Mouse (Mus musculus) olfactory bulb, adult 2 months (tissue): ENCODE results near the gene Camta2. TPM values are rescaled to one million over a fixed set of nuclear protein-coding genes. Genes with fewer than 3 reads are reported as not detected.
A peak's percentile ranks its signal among the peaks of the same experiment; 100 is the strongest.

Experiments
- H3K27ac ChIP-seq: fragments of 200-500 bp; 2 replicates; pipeline ENCODE4 v1.5.1; 2012; ENCODE audit warnings: low read depth, low read length; ENCODE audit not compliant: insufficient read depth
- H3K4me1 ChIP-seq: fragments of 200-500 bp; 2 replicates; pipeline ENCODE4 v1.6.1; 2012; ENCODE audit warnings: low read length; ENCODE audit not compliant: control insufficient read depth, insufficient read depth
- H3K4me3 ChIP-seq: fragments of 200-500 bp; 2 replicates; pipeline ENCODE4 v1.5.1; 2012; ENCODE audit warnings: mild to moderate bottlenecking, low read depth, low read length, moderate library complexity; ENCODE audit not compliant: insufficient read depth
- CTCF ChIP-seq: fragments of 200-500 bp; IDR thresholded peaks from 2 replicates; pipeline ENCODE4 v1.5.1; 2012; ENCODE audit warnings: low read depth, mild to moderate bottlenecking, low read length, moderate library complexity; ENCODE audit not compliant: insufficient read depth
- POLR2A ChIP-seq: fragments of 200-500 bp; IDR thresholded peaks from 2 replicates; pipeline ENCODE4 v1.6.1; 2012; ENCODE audit warnings: mild to moderate bottlenecking, low read depth, low read length, moderate library complexity; ENCODE audit not compliant: insufficient read depth
- WGBS: fragments of 180-500 bp; shearing (Covaris S2); methylation state at CpG from one replicate; pipeline ENCODE4 v1.1.7; 2018; 5-methylcytosine and 5-hydroxymethylcytosine counted together
- polyA plus RNA-seq: library from polyadenylated mRNA; stranded (reverse); fragments of >200 nt; gene quantifications from 2 replicates; pipeline ENCODE4 v1.2.4, GENCODE M21; 2012; ENCODE audit warnings: low replicate concordance; ENCODE audit not compliant: missing spikeins, insufficient read depth, insufficient read length

Gene Camta2
- polyA plus RNA-seq, 1 experiment: not detected

DNA sequence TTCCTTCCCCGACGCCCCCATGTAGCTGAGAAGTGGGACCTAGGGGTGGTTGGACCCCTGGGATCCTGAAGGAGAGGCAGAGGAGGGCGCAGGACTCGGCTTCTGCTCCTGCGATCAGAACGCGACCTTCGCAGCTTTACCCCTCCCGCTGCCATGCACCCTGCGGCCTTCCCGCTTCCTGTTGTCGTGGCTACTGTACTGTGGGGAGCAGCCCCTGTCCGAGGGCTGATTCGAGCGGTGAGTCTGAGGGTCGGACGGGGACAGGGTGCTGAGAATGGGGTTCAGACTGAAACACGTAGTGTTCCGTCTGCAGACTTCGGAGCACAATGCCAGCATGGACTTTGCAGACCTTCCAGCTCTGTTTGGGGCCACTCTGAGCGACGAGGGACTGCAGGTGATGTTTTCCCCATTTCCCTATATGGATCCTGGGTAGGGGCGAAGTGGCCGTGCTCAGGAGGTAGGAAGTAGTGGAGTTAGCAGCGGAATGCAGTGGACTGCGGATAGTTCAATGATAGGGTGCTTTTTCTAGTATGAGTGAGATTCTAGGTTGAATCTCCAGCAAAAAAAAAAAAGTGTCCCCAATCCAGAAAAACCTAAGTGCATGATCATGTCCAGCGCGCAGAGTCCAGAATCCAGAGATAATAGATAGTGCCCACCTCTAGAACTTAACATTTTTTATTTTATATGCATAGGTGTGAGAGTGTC is 40.0 kb downstream of the Camta2 start:
- H3K4me3 ChIP-seq: peak overlapping the region; percentile 87
- peaks cover 22% of the 10 kb centered on the region for H3K4me1 ChIP-seq
- peak overlapping the region; percentile 93 for H3K27ac ChIP-seq
- WGBS: 4% methylated on average over 28 of the region's 28 CpGs
- TF ChIP-seq POLR2A (no peak), CTCF (no peak)

GRCm38 (mm10) chr11:70646691-70647650 is 40.9 kb downstream of the Camta2 start, which contains the start of the genes Rnf167 and Slc25a11:
Rnf167 (plus strand) TSS chr11:70647235.
Slc25a11 (minus strand) TSS chr11:70647479.
- WGBS: under 1% methylated on average over 63 of the region's 63 CpGs
- peak; percentile 94 for TF ChIP-seq POLR2A
- no peak for TF ChIP-seq CTCF
- H3K27ac ChIP-seq: peak within 1 kb of the TSS; percentile 93
- peak within 1 kb of the TSS; percentile 90 for H3K4me3 ChIP-seq
- peaks cover 18% of the 10 kb centered on the region for H3K4me1 ChIP-seq

DNA sequence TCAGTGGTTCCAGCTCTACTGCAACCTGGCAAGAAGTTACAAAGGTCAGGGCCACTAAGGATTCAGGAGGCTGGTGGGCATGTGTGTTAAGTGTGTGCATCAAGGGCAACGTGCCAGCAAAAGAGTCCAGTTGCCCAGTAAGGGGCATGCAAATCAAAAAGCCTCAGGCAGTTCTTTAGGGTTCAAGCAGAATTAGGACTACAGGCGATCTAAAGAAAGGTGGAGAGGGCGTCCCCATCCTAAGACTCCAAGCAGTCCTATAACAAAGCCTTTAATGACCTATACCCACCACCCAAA is 41.7 kb downstream of the Camta2 start:
- peak overlapping the region; percentile 90 for H3K4me3 ChIP-seq
- H3K27ac ChIP-seq: peak overlapping the region; percentile 84
- 1% methylated on average over 3 of the region's 3 CpGs for WGBS
- TF ChIP-seq CTCF: no peak
- no peak for TF ChIP-seq POLR2A
- H3K4me1 ChIP-seq: peaks cover 16% of the 10 kb centered on the region

GRCm38 (mm10) chr11:70645461-70646258 is 42.2 kb downstream of the Camta2 start:
- 0 out of 2 replicates have a peak overlapping the region, but pooled peaks have one; percentile 84 for H3K27ac ChIP-seq
- peaks cover 16% of the 10 kb centered on the region for H3K4me1 ChIP-seq
- H3K4me3 ChIP-seq: peak overlapping the region; percentile 90
- TF ChIP-seq CTCF (no peak), POLR2A (no peak)
- 81% methylated on average over 12 of the region's 12 CpGs for WGBS

DNA sequence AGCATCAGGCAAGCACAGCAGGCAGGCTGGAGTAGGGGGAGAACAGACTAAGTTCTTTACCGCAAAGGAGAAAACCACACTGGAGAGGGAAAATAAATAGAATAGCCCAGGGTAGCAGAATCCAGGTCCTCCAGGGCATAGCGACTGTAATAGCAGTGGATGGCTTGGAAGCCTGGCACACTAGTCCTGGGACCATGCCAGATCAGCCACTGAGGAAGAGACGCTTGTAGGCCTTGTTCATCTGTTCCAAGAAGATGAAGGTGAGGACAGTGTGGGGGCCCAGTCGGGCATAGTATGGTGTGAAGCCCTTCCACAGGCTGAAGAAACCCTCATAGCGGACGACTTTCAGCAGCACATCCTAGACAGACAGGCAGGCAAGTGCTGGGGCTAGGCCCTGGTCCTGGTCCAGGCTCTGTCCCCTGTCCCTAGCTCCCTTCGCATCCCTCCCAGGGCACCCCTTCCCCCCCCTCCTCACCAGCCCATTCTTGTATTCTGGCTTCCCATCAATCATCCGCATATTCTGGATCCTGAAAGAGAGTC is 43.3 kb downstream of the Camta2 start:
- WGBS: 89% methylated on average over 8 of the region's 8 CpGs
- Histone ChIP-seq H3K27ac (no peak overlapping the region), H3K4me3 (no peak overlapping the region), H3K4me1 (peaks cover 16% of the 10 kb centered on the region)
- no peak for TF ChIP-seq POLR2A
- TF ChIP-seq CTCF: no peak

- no peak overlapping the region for H3K27ac ChIP-seq
- no peak for TF ChIP-seq POLR2A
- TF ChIP-seq CTCF: no peak
- no peak overlapping the region for H3K4me3 ChIP-seq
- WGBS: 93% methylated on average over 6 of the region's 6 CpGs
- peaks cover 11% of the 10 kb centered on the region for H3K4me1 ChIP-seq
Observed at GRCm38 (mm10) chr11:70643051-70643450, 44.9 kb downstream of the Camta2 start.

- TF ChIP-seq POLR2A (no peak), CTCF (no peak)
- H3K4me1 ChIP-seq: peaks cover 11% of the 10 kb centered on the region
- H3K27ac ChIP-seq: no peak overlapping the region
- H3K4me3 ChIP-seq: no peak overlapping the region
- WGBS: 87% methylated on average over 7 of the region's 7 CpGs
Observed at GRCm38 (mm10) chr11:70641241-70641640, 46.7 kb downstream of the Camta2 start.

DNA sequence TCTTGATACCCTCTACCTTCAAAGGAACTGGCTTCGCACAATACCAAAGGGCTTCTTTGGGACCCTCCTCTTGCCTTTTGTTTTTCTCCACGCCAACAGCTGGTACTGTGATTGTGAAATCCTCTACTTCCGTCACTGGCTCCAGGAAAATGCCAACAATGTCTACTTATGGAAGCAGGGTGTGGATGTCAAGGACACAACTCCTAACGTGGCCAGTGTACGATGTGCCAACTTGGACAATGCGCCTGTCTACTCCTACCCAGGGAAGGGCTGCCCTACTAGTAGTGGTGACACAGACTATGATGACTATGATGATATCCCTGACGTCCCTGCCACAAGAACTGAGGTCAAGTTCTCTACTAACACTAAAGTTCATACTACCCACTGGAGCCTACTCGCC is 47.9 kb downstream of the Camta2 start:
- no peak overlapping the region for H3K4me3 ChIP-seq
- no peaks in the 10 kb centered on the region for H3K4me1 ChIP-seq
- no peak overlapping the region for H3K27ac ChIP-seq
- 84% methylated on average over 8 of the region's 8 CpGs for WGBS
- TF ChIP-seq POLR2A: no peak
- TF ChIP-seq CTCF: no peak

GRCm38 (mm10) chr11:70638714-70639278 is 49.1 kb downstream of the Camta2 start, which contains the start of gene Gp1ba:
Gp1ba (plus strand) TSS chr11:70639122.
- TF ChIP-seq POLR2A (no peak), CTCF (no peak)
- Histone ChIP-seq H3K4me1 (no peaks in the 10 kb centered on the region), H3K27ac (no peak within 1 kb of the TSS), H3K4me3 (no peak within 1 kb of the TSS)
- 57% methylated on average over 5 of the region's 5 CpGs for WGBS
